Mouse (Mus musculus): ENCODE data around the gene Kbtbd2. TPM values are rescaled to one million over a fixed set of nuclear protein-coding genes. Genes with fewer than 3 reads are reported as not detected.

Gene Kbtbd2
- total and polyA plus RNA-seq, 3 experiments, result 9.3 to 34.2 (median 11.0) TPM

- Histone ChIP-seq H3K4me2 (ENCODE audit: insufficient read depth, low read depth, poor library complexity, severe bottlenecking) (no peak overlapping the region), H3K4me3 (replicated peaks in 1 of 3; ENCODE audit: low read depth in 2 of 3, low read length in 2 of 3, poor library complexity in 1 of 3) (no peak overlapping the region), H3K9me3 (replicated peaks; ENCODE audit: low read length) (peaks cover 5% of the 10 kb centered on the region), H3K4me1 (ENCODE audit: control insufficient read depth in 1 of 2, insufficient read depth in 2 of 2) (no peaks in the 10 kb centered on the region), H3K27ac (ENCODE audit: insufficient read depth, low read depth) (no peak overlapping the region), H3K9ac (ENCODE audit: insufficient read depth, low read depth) (no peak overlapping the region), H3K79me2 (replicated peaks; ENCODE audit: control insufficient read depth, extremely low read depth, insufficient read depth, poor library complexity, severe bottlenecking) (peaks cover 4% of the 10 kb centered on the region; the same call in 1 of the 2 replicates), H3K27me3 (replicated peaks) (no peaks in the 10 kb centered on the region), H3K36me3 (replicated peaks in 1 of 2; ENCODE audit: control insufficient read depth in 1 of 2, insufficient read depth in 1 of 2, low read length in 1 of 2) (peaks cover 25 to 55% of the 10 kb centered on the region in 2 experiments)
- TF ChIP-seq MXI1 (IDR thresholded peaks at IDR 0.05; ENCODE audit: low read depth, low read length), result no peak
- no peak for TF ChIP-seq SMC3 (IDR thresholded peaks at IDR 0.05; ENCODE audit: low read depth, low read length)
- no peak for TF ChIP-seq PAX5 (IDR thresholded peaks at IDR 0.05; ENCODE audit: low read length)
- no peak for TF ChIP-seq JUND (conservative IDR thresholded peaks at IDR 0.05; ENCODE audit: low read depth, low read length)
- no peak for TF ChIP-seq POLR2AphosphoS2 (IDR thresholded peaks at IDR 0.05; ENCODE audit: low read depth, low read length)
- TF ChIP-seq MEF2A (IDR thresholded peaks at IDR 0.05; ENCODE audit: borderline replicate concordance, low read depth, low read length), result no peak
- TF ChIP-seq USF1 (IDR thresholded peaks at IDR 0.05; ENCODE audit: low read depth, low read length), result no peak
- no peak for TF ChIP-seq TCF12 (IDR thresholded peaks at IDR 0.05; ENCODE audit: low read depth, low read length)
- TF ChIP-seq BHLHE40 (IDR thresholded peaks at IDR 0.05; ENCODE audit: low read depth, low read length), result no peak
- TF ChIP-seq CHD1 (IDR thresholded peaks at IDR 0.05; ENCODE audit: low read depth, low read length), result no peak
- TF ChIP-seq ZC3H11A (IDR thresholded peaks at IDR 0.05; ENCODE audit: low read depth, low read length), result no peak
- TF ChIP-seq USF2 (conservative IDR thresholded peaks at IDR 0.05; ENCODE audit: low read depth, low read length), result no peak
- no peak for TF ChIP-seq GABPA (IDR thresholded peaks at IDR 0.05; ENCODE audit: insufficient replicate concordance, low read depth, low read length)
- TF ChIP-seq SIN3A (IDR thresholded peaks at IDR 0.05; ENCODE audit: low read length), result no peak
- TF ChIP-seq MAX (IDR thresholded peaks at IDR 0.05; ENCODE audit: low read length), result no peak
- TF ChIP-seq NRF1 (IDR thresholded peaks at IDR 0.05; ENCODE audit: low read depth, low read length), result no peak
- TF ChIP-seq UBTF (IDR thresholded peaks at IDR 0.05; ENCODE audit: low read depth, low read length), result no peak
- TF ChIP-seq RCOR1 (conservative IDR thresholded peaks at IDR 0.05; ENCODE audit: low read depth, low read length), result no peak
- TF ChIP-seq HCFC1 (IDR thresholded peaks at IDR 0.05; ENCODE audit: low read depth, low read length), result no peak
- in situ Hi-C loops (cut with MboI; ENCODE audit: low pct_ligation_motif_present, low pct_unique_long_range_greater_than_20kb, low sequenced_read_pairs), result no loop called here
- DNase-seq (ENCODE audit: extremely low read depth), result no peak
- dilution Hi-C loops (cut with MboI; ENCODE audit: extremely low pct_ligation_motif_present, extremely low pct_unique_long_range_greater_than_20kb, low sequenced_read_pairs), result no loop called here
Observed at GRCm38 (mm10) chr6:56775816-56776215, 21.8 kb downstream of the Kbtbd2 start.

- Histone ChIP-seq H3K36me3 (replicated peaks in 1 of 2; ENCODE audit: control insufficient read depth in 1 of 2, insufficient read depth in 1 of 2, low read length in 1 of 2) (peaks cover 0 to 30% of the 10 kb centered on the region in 2 experiments), H3K4me1 (ENCODE audit: control insufficient read depth in 1 of 2, insufficient read depth in 2 of 2) (peaks cover 7 to 23% of the 10 kb centered on the region in 2 experiments), H3K79me2 (replicated peaks; ENCODE audit: control insufficient read depth, extremely low read depth, insufficient read depth, poor library complexity, severe bottlenecking) (no peaks in the 10 kb centered on the region), H3K9me3 (replicated peaks; ENCODE audit: low read length) (no peaks in the 10 kb centered on the region), H3K4me2 (ENCODE audit: insufficient read depth, low read depth, poor library complexity, severe bottlenecking) (peak overlapping the region; percentile 8; the same call in 1 of the 2 replicates), H3K4me3 (replicated peaks in 1 of 3; ENCODE audit: low read depth in 2 of 3, low read length in 2 of 3, poor library complexity in 1 of 3) (no peak overlapping the region), H3K27ac (ENCODE audit: insufficient read depth, low read depth) (no peak overlapping the region), H3K9ac (ENCODE audit: insufficient read depth, low read depth) (no peak overlapping the region), H3K27me3 (replicated peaks) (no peaks in the 10 kb centered on the region)
- dilution Hi-C loops (cut with MboI; ENCODE audit: extremely low pct_ligation_motif_present, extremely low pct_unique_long_range_greater_than_20kb, low sequenced_read_pairs), result no loop called here
- DNase-seq (ENCODE audit: extremely low read depth), result no peak
- in situ Hi-C loops (cut with MboI; ENCODE audit: low pct_ligation_motif_present, low pct_unique_long_range_greater_than_20kb, low sequenced_read_pairs), result no loop called here
- TF ChIP-seq MEF2A (IDR thresholded peaks at IDR 0.05; ENCODE audit: borderline replicate concordance, low read depth, low read length) (no peak), ZC3H11A (IDR thresholded peaks at IDR 0.05; ENCODE audit: low read depth, low read length) (no peak), MXI1 (IDR thresholded peaks at IDR 0.05; ENCODE audit: low read depth, low read length) (no peak), TCF12 (IDR thresholded peaks at IDR 0.05; ENCODE audit: low read depth, low read length) (no peak), BHLHE40 (IDR thresholded peaks at IDR 0.05; ENCODE audit: low read depth, low read length) (no peak), NRF1 (IDR thresholded peaks at IDR 0.05; ENCODE audit: low read depth, low read length) (no peak), PAX5 (IDR thresholded peaks at IDR 0.05; ENCODE audit: low read length) (no peak), USF2 (conservative IDR thresholded peaks at IDR 0.05; ENCODE audit: low read depth, low read length) (no peak), ETS1 (conservative IDR thresholded peaks at IDR 0.05; ENCODE audit: low read depth, low read length) (no peak), ZMIZ1 (IDR thresholded peaks at IDR 0.05; ENCODE audit: low read depth, low read length) (no peak), E2F4 (IDR thresholded peaks at IDR 0.05; ENCODE audit: insufficient replicate concordance, low read depth, low read length) (no peak), KAT2A (IDR thresholded peaks at IDR 0.05; ENCODE audit: insufficient replicate concordance, low read length) (no peak), HCFC1 (IDR thresholded peaks at IDR 0.05; ENCODE audit: low read depth, low read length) (no peak), USF1 (IDR thresholded peaks at IDR 0.05; ENCODE audit: low read depth, low read length) (no peak), ZKSCAN1 (IDR thresholded peaks at IDR 0.05; ENCODE audit: borderline replicate concordance, low read depth, low read length) (no peak), GABPA (IDR thresholded peaks at IDR 0.05; ENCODE audit: insufficient replicate concordance, low read depth, low read length) (no peak), RAD21 (IDR thresholded peaks at IDR 0.05; ENCODE audit: low read depth, low read length) (no peak), MAX (IDR thresholded peaks at IDR 0.05; ENCODE audit: low read length) (no peak), EP300 (IDR thresholded peaks at IDR 0.05; ENCODE audit: low read length) (no peak)
Observed at GRCm38 (mm10) chr6:56765696-56766095, 31.9 kb downstream of the Kbtbd2 start.

All from CH12.LX (cell line).